Mouse (Mus musculus) MN1 (cell line): ENCODE results near the gene Slc7a4.

Experiments used
- DNase-seq: peaks from one replicate; pipeline ENCODE4 v3.0.0-alpha.2; 2016; ENCODE audit warnings: low spot score

Slc7a4 gene

DNA sequence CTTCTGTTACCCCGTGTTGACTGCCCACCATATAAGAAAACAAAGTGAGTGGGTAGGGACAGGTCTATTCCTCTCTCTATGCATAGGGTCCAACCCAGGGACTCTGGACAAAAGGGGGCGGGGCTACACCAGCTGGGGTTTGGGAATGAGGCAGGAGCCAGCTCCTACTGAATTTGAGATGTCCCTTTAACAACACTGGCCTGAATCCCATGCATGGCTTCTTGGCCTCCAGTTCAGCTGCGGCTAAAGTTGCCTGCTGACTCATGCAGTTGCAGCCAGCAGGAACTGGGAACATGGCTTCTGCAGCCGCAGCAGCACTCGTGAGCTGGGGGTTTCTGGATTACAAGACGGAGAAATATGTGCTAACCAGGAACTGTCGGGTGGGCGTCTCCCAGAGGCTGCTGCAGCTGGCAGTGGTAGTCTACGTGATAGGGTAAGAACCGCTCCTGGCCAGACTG is 21.2 kb downstream of the Slc7a4 start, which contains the start of gene P2rx6:
Gene P2rx6 (plus strand): TSS at position 135 of the 458 bp plus-strand sequence.
- peak; percentile 79 for DNase-seq

- peak; percentile 92 for DNase-seq
Measured at GRCm38 (mm10) chr16:17561128-17561750, 21.8 kb downstream of the Slc7a4 start, which contains the start of gene Lrrc74b. TSS of gene Lrrc74b (minus strand) at chr16:17561247.

DNA sequence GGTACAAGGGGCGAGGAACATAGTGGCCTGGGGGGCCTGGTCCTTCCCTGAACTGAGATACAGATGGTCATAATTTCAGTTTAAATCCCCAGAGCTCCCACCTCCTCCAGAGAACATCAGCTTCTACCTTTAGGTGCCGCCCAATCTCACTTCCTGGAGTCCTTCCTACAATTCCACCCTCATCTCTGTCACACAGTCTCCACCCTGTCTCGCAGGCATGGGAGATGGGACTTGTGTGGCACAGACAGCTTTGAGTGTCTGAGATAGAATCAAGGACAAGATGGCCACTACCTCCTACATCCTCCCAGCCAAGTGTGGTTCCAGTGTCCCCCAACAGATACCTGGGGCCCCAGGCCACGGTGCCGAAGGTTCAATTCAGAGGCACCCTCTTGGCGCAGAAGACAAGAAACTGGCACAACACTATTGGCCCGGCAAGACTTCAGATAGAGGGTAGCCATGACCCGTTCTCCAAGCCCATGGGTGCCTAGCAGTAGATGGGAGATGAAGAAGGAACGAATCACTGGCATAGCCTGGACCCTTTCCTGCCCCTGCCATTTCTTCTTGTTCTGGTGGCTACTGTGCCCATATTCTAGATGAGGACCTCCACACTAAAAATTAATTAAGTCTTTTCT is 23.5 kb downstream of the Slc7a4 start:
- DNase-seq = no peak

DNA sequence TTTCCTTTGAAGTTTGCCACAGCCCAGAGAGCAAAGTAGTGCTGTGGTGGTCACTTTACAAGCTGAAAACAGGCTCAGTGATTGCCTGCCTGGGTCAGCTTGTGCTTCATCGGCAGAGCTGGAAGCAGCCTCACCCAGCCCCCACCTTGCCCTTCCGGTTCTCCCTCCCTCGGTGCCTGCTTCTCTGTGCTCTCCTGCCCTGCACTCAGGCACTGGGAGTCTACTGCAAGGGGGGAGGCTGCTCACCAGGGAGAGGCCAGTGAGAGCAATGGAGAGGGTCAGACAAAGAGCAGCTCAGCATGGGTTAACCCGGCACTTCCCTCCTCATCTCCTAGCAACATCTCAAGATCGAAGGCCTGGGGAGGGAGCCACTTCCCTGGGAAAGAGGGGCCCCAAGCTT is 24.2 kb downstream of the Slc7a4 start:
- no peak for DNase-seq

DNA sequence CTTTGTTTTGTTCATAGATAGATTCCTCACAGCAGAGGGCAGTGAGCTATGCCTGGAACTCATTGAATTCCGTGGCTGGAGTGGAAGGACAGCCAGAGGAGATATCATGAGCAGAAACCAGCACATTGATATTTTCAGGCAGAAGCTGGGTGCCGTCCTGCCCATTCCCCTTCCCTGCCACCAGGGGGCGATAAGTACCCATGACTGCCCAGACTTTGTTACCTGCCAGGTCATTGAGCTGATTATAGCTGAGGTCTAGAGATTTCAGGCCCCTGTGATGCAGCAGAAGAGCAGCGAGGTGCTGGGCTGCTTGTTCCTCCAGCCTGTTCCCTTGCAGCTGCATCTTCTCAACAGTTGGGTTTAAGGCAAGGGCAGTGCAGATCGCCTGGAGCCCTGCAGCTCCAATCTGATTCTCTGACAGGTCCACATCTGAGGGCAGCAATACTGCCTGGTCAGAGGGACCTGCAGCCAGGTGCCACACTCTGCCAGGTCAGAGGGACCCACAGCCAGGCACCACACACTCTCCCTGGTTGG is 25.0 kb downstream of the Slc7a4 start:
- DNase-seq = peak; percentile 74

GRCm38 (mm10) chr16:17556907-17557306 is 26.1 kb downstream of the Slc7a4 start:
- no peak for DNase-seq

DNA sequence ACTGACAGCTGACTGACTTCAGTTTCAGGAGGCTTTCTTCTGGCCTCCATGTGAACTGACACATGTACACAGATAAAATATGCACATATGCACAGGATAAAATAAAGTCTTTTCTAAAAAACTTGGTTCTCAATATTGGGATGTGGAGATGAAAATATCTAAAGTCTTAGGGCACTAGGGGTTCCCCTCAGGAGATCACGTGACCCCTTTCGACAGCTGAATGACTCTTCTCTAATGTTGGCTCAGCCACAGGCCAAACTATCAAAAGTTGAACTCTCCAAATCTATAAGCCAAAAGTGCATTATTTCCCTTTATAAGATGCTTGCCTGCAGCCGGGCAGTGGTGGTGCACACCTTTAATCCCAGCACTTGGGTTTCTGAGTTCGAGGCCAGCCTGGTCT is 26.8 kb downstream of the Slc7a4 start:
- DNase-seq = no peak

GRCm38 (mm10) chr16:17554702-17555101 is 28.3 kb downstream of the Slc7a4 start:
- DNase-seq = peak; percentile 70

DNA sequence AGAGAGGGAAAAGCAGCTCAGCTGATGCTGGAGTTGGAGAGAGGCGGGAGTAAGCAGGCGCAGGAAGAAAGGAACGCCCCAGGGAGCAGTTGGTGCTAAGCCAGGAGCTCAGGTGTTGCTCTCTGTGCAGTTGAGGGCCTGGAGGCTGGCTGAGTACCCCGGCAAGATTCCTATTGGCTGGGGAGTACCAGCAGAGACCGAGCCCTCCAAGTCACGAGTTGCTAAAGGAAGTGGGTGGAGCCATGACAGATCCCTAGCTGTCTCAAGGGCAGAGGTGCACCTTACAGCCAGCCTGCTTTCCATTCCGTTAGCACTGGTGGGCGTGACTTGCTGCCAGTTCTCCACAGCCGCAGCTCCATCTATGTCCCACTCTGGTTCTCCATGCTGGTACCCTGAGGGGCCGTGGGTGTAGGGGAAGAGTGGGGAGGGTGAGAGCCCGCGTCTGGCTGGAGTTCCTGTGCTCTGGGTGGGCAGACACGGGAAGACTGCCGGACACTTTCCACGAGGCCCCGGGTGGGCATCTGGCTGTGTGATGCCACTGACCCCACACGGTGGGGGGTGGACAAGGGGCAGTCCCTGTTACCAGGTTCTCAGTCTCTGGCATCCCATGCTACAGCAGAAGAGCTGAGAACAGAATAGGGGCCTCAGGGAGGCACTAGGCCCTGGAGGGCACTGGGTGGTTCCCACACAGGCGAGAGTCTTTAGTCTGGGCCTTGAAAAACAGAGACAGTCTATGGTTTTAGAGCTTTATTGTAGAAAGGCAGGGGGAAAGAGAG is 28.9 kb downstream of the Slc7a4 start:
- DNase-seq = peak; percentile 92

DNA sequence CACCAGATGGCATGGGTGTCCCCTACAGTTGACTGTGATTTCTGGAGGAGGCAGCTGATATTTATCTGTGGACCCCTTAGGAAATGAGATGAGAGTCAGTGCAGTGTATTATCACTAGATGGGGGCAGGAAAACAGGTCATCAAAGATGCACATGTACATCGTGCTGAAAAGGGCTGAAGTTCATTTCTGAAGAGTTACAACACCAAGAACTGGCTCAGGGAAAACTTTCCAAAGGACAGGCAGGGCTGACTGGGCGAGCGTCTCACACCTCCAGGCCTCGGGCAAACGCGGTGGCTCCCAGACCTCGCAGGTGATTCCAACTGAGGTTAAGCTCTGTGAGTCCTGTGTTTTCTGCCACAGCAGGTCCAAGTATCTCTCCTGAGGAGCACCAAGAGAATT is 30.2 kb downstream of the Slc7a4 start:
- DNase-seq = no peak

- DNase-seq = no peak
Measured at GRCm38 (mm10) chr16:17542632-17543031, 40.4 kb downstream of the Slc7a4 start.

- no peak for DNase-seq
Measured at GRCm38 (mm10) chr16:17536584-17536983, 46.4 kb downstream of the Slc7a4 start.

DNA sequence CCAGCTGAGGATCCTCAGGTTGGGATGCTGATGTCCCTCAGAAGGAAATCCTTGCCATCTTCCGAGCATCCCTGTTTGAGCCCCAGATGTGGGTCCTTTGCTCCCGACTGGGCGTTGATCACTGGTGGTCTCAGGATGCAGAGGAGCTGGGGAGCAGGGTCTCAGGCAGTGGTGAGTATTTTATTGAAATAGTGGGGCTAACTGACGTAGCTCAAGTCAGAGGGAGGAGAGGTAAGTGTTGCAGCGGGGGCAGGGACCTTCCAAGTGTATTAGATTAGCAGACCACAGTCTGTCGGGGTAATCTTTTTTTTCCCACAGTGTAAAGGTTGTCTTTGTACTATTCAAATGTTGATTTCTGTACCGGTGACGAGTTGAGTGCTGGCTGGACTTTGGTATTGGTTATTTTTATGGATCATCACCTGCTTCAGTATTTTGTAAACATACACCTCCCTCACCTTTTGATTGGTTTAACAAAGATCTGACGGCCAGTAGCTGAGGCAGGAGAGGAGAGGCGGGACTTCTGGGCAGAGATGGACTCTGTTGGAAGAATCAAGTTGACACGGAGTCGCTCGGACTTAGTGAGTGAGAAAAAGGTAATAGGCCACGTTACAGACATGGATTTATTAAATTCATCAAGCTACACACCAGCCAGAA is 50.2 kb downstream of the Slc7a4 start:
- no peak for DNase-seq

DNA sequence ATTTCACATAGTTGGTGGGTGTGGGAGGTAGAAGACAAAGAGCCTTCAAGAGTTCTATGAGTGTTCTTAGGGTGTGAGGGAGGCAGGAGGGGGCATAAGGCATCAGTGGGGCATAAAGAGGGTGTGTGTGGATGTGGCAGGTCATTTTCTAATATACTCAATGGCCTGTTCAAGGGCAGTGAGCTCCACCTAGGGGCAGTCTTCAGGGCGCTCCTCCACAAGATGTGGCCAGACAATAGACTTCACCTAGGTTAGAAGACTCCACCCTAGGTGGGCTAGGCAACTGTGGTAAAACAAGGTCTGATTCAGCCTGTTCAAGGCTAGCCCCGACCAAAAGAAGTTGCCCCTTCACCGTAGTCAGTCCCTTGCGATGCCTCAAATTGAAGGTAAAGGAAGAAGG is 50.7 kb downstream of the Slc7a4 start:
- peak; percentile 75 for DNase-seq

- peak; percentile 98 for DNase-seq
Measured at GRCm38 (mm10) chr16:17530640-17531288, 52.2 kb downstream of the Slc7a4 start, which contains the start of gene Thap7. TSS of gene Thap7 (minus strand) at chr16:17531136.

DNA sequence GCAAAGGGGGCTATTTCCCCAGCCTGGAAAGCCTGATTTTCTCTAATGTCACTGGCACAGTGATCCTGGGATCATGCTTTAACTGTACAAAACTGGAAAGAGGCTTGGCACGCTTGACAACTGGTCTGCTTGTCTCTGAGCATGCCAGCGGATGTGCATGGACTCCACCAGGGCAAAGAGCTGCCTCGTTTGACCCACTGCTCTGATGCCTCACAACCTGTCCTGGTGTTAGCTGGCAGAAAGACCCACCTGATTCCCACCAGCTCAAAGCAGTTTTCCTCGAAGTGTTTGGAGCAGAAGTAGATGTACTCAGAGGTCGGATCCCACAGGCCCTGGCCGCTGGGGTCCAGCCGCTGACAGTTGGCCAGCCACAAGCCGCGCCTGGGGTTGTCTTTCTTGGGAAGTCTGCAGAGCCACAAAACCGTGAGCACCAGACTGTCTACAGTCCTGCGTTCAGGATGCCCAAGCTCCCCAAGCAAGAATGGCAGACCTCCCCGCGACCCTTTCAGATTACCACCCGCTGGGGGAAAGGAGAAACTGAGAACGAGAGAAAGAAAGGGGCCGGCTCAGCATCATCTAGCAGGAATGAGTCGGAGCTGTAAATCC is 52.9 kb downstream of the Slc7a4 start:
- DNase-seq = no peak

GRCm38 (mm10) chr16:17528276-17528675 is 54.7 kb downstream of the Slc7a4 start:
- DNase-seq = no peak

DNA sequence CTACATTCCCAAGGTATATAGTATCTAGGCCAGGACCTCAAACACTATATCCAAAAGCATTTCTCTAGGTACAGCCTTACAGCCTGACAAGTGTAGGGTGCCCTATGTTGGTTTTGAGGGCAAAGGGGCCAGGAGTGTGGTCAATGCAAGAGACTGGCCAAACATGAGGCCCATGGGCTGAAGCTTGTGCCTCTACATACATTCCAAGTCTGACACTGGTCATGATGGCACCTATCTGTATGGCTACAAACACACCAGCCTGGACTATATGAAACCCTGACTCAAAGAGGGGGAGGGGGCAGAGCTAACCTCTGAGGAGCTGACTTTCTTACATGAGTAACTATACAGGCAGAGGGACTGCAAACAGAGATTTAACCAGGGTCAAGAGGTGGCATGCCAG is 55.4 kb downstream of the Slc7a4 start:
- DNase-seq = no peak

GRCm38 (mm10) chr16:17526223-17526622 is 56.8 kb downstream of the Slc7a4 start:
- no peak for DNase-seq

- no peak for DNase-seq
Measured at GRCm38 (mm10) chr16:17525524-17525923, 57.5 kb downstream of the Slc7a4 start.

- DNase-seq = no peak
Measured at GRCm38 (mm10) chr16:17524156-17524555, 58.9 kb downstream of the Slc7a4 start.
